Mouse (Mus musculus) G1E (cell line): ENCODE measurements around the gene Prkar1a.

ENCODE experiments used
- CTCF ChIP-seq: IDR thresholded peaks from 2 replicates; pipeline ENCODE4 v1.5.1; 2012; ENCODE audit warnings: low read depth, low read length, inconsistent platforms, mixed read lengths
- GATA1 ChIP-seq: IDR thresholded peaks from 2 replicates; pipeline ENCODE4 v1.6.1; 2012; ENCODE audit warnings: borderline replicate concordance, low read length, inconsistent platforms, mixed read lengths
- GATA2 ChIP-seq: IDR thresholded peaks from 2 replicates; pipeline ENCODE4 v1.6.1; 2012; ENCODE audit warnings: low read depth, low read length, inconsistent platforms, borderline replicate concordance
- POLR2AphosphoS5 ChIP-seq: IDR thresholded peaks from 2 replicates; pipeline ENCODE4 v1.6.1; 2012; ENCODE audit warnings: low read depth, low read length, inconsistent platforms; ENCODE audit not compliant: insufficient replicate concordance
- TAL1 ChIP-seq: conservative IDR thresholded peaks from 2 replicates; pipeline ENCODE4 v1.6.1; 2012; ENCODE audit warnings: low read depth, low read length, inconsistent platforms, mixed read lengths

DNA sequence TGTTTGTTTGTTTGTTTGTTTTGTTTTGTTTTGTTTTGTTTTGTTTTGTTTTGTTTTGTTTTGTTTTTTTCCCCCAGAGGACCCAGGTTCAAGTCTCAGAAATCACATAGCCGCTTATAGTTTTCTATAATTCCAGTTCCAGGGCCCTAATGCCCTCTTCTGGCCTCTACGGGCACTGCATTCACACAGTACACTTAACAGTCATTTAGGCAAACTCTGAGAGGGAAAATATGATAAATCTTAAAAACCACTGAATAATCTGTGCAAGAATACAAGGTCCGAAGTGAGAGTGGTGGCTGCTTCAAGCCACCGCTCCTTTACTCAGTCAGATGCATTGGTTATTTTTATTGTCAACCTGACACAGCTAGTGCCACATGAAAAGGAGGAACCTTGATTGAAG lies 21.6 kb upstream of the Prkar1a start:
- TF ChIP-seq CTCF (0 out of 2 replicates have a peak, but pooled peaks have one; percentile 3), GATA1 (no peak), POLR2AphosphoS5 (no peak), TAL1 (no peak), GATA2 (no peak)
